Mouse (Mus musculus) activated CD4-positive, CD25-positive, alpha-beta regulatory T cell, adult 4 months (primary cell): Measurements from ENCODE around the gene Trpv5. TPM values are rescaled to one million over a fixed set of nuclear protein-coding genes. Genes with fewer than 3 reads are reported as not detected.

Experiments used
- ATAC-seq: one replicate; pipeline ENCODE4 v1.8.0; 2017
- polyA plus RNA-seq, 2 experiments: library from polyadenylated mRNA; unstranded; fragments of 100-300 nt; shearing (Covaris generic); gene quantifications; one replicate each; pipeline ENCODE4 v1.2.1; 2017

Gene Trpv5
- polyA plus RNA-seq, 2 experiments from 2014 or later, result 0.12 TPM; not detected in 1

GRCm38 (mm10) chr6:41640449-41640848 is 40.1 kb downstream of the Trpv5 start:
- ATAC-seq, result no peak

GRCm38 (mm10) chr6:41637927-41638506 is 42.6 kb downstream of the Trpv5 start:
- ATAC-seq, result no peak

GRCm38 (mm10) chr6:41637393-41637792 is 43.2 kb downstream of the Trpv5 start:
- ATAC-seq, result no peak

GRCm38 (mm10) chr6:41636178-41636577 is 44.4 kb downstream of the Trpv5 start, which contains the start of gene Trpv6:
Trpv6 (minus strand) TSS chr6:41636405.
- ATAC-seq, result no peak

GRCm38 (mm10) chr6:41635211-41635610 is 45.4 kb downstream of the Trpv5 start:
- ATAC-seq, result no peak

GRCm38 (mm10) chr6:41631549-41631948 is 49.0 kb downstream of the Trpv5 start:
- ATAC-seq, result no peak

- no peak for ATAC-seq
These were observed 49.8 kb downstream of the Trpv5 start for GRCm38 (mm10) chr6:41630791-41631190.

- no peak for ATAC-seq
These were observed 52.4 kb downstream of the Trpv5 start for GRCm38 (mm10) chr6:41628180-41628579.

- ATAC-seq, result peak; percentile 61
These were observed 57.9 kb downstream of the Trpv5 start for GRCm38 (mm10) chr6:41622661-41623060.

GRCm38 (mm10) chr6:41621241-41621990 is 59.2 kb downstream of the Trpv5 start:
- ATAC-seq, result no peak

- no peak for ATAC-seq
These were observed 60.3 kb downstream of the Trpv5 start for GRCm38 (mm10) chr6:41620173-41620798.

GRCm38 (mm10) chr6:41607637-41608036 is 72.9 kb downstream of the Trpv5 start:
- no peak for ATAC-seq

GRCm38 (mm10) chr6:41606214-41606613 is 74.4 kb downstream of the Trpv5 start:
- ATAC-seq, result no peak

- ATAC-seq, result no peak
These were observed 74.8 kb downstream of the Trpv5 start for GRCm38 (mm10) chr6:41605794-41606104.

GRCm38 (mm10) chr6:41605061-41605793 is 75.3 kb downstream of the Trpv5 start, which contains the start of gene Ephb6:
Ephb6 (plus strand) TSS chr6:41605482.
- peak; percentile 84 for ATAC-seq

GRCm38 (mm10) chr6:41604401-41605050 is 76.0 kb downstream of the Trpv5 start:
- ATAC-seq, result peak; percentile 72

Other genes with a start within 250 kb of the Trpv5 start
- not detected for gene Gm10334, start 234.6 kb downstream of the Trpv5 start, polyA plus RNA-seq
- not detected for gene Prss1, start 221.8 kb downstream of the Trpv5 start, polyA plus RNA-seq
- gene Prss2, start 159.0 kb downstream of the Trpv5 start, polyA plus RNA-seq, result 1 to 10 TPM; 1.9 to 3.1 TPM
- 10 to 100 TPM in 1 of 2 experiments, 1 to 10 TPM in 1; 7.8 to 10.6 TPM for gene Ephb6, start 75.3 kb downstream of the Trpv5 start, polyA plus RNA-seq
- gene Trpv6, start 44.4 kb downstream of the Trpv5 start, polyA plus RNA-seq, result under 1 TPM; 0.20 to 0.24 TPM
- not detected for gene Llcfc1, start 3.7 kb upstream of the Trpv5 start, polyA plus RNA-seq
- gene Kel, start 23.6 kb upstream of the Trpv5 start, polyA plus RNA-seq, result under 1 TPM in 1 of 2 experiments, not detected in 1; 0.57 TPM
- gene Olfr459, start 94.4 kb upstream of the Trpv5 start, polyA plus RNA-seq, result under 1 TPM in 1 of 2 experiments, not detected in 1; 0.12 TPM
- gene Pip, start 166.8 kb upstream of the Trpv5 start, polyA plus RNA-seq, result not detected
- not detected for gene Sval2, start 172.2 kb upstream of the Trpv5 start, polyA plus RNA-seq